Mouse (Mus musculus) midbrain, embryonic 16.5 days (tissue): ENCODE data around the gene Glmn. TPM values are rescaled to one million over a fixed set of nuclear protein-coding genes. Genes with fewer than 3 reads are reported as not detected.

Source experiments
- ATAC-seq: fragments of 200-750 bp; cut with Nextera tagmentation; 2 replicates; pipeline ENCODE4 v1.8.0; 2017; ENCODE audit warnings: moderate TSS enrichment
- H3K27ac ChIP-seq: fragments of 300-500 bp; sonication (generic); 2 replicates; pipeline ENCODE4 v1.5.1; 2014; ENCODE audit warnings: mild to moderate bottlenecking, low read length, mixed read lengths
- H3K27me3 ChIP-seq: fragments of 300-500 bp; sonication (generic); 2 replicates; pipeline ENCODE4 v1.6.1; 2014; ENCODE audit warnings: low read depth, low read length, mixed read lengths; ENCODE audit not compliant: control insufficient read depth, insufficient read depth
- H3K36me3 ChIP-seq: fragments of 300-500 bp; sonication (generic); 2 replicates; pipeline ENCODE4 v1.6.1; 2014; ENCODE audit warnings: mild to moderate bottlenecking, low read length, moderate library complexity, mixed read lengths; ENCODE audit not compliant: control insufficient read depth, insufficient read depth
- H3K4me1 ChIP-seq: fragments of 300-500 bp; sonication (generic); 2 replicates; pipeline ENCODE4 v1.6.1; 2014; ENCODE audit warnings: mild to moderate bottlenecking, low read length, mixed read lengths; ENCODE audit not compliant: control insufficient read depth, insufficient read depth
- H3K4me2 ChIP-seq: fragments of 300-500 bp; sonication (generic); 2 replicates; pipeline ENCODE4 v1.6.1; 2014; ENCODE audit warnings: mild to moderate bottlenecking, low read length, mixed read lengths
- H3K4me3 ChIP-seq: fragments of 300-500 bp; sonication (generic); 2 replicates; pipeline ENCODE4 v1.5.1; 2014; ENCODE audit warnings: low read depth, mild to moderate bottlenecking, low read length, moderate library complexity, mixed read lengths
- H3K9ac ChIP-seq: fragments of 300-500 bp; sonication (generic); 2 replicates; pipeline ENCODE4 v1.6.1; 2014; ENCODE audit warnings: low read depth, low read length, mixed read lengths
- H3K9me3 ChIP-seq: fragments of 300-500 bp; sonication (generic); replicated peaks from 2 replicates; pipeline ENCODE4 v1.6.1; 2014; ENCODE audit warnings: mild to moderate bottlenecking, low read length, mixed read lengths; ENCODE audit not compliant: control insufficient read depth, poor library complexity, severe bottlenecking
- WGBS: fragments of 180-500 bp; shearing (Covaris S2); extraction: QIAGEN DNeasy Blood & Tissue Kit; methylation state at CpG from one replicate; pipeline ENCODE4 v1.1.7; 2014; 5-methylcytosine and 5-hydroxymethylcytosine counted together
- polyA plus RNA-seq: library from polyadenylated mRNA; unstranded; fragments of >200 nt; fragmentation: Nextera tagmentation; extraction: Ambion mirVana; gene quantifications from 2 replicates; pipeline ENCODE4 v1.2.1, GENCODE M21; 2015

The Glmn gene
- polyA plus RNA-seq, 1 experiment from 2014 or later: 40.4 TPM

DNA sequence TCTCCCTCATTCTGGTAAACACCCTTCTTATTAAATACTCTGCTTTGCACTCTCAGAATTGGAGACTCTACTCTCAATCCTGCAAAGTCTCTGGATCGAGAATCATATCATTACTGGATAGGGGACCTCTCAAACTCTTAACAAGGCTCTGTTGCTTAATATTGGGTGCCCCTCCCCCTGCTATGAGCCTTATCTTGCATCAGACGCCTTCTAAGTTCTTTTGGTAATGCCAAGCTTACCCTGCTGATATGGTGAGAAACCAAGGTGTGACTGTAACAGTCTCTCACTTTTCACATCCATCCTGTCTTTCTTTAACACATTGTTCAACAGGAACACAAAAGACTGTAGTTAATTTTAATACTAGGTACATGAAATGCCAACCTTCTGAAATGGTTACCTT lies 64.1 kb downstream of the Glmn start:
- H3K36me3 ChIP-seq: no peaks in the 10 kb centered on the region
- WGBS: 65% methylated on average over 2 of the region's 2 CpGs
- no peak overlapping the region for H3K4me2 ChIP-seq
- no peak overlapping the region for H3K27ac ChIP-seq
- H3K27me3 ChIP-seq: no peaks in the 10 kb centered on the region
- no peak overlapping the region for H3K4me3 ChIP-seq
- no peaks in the 10 kb centered on the region for H3K9me3 ChIP-seq
- no peaks in the 10 kb centered on the region for H3K4me1 ChIP-seq
- no peak overlapping the region for H3K9ac ChIP-seq
- no peak for ATAC-seq

DNA sequence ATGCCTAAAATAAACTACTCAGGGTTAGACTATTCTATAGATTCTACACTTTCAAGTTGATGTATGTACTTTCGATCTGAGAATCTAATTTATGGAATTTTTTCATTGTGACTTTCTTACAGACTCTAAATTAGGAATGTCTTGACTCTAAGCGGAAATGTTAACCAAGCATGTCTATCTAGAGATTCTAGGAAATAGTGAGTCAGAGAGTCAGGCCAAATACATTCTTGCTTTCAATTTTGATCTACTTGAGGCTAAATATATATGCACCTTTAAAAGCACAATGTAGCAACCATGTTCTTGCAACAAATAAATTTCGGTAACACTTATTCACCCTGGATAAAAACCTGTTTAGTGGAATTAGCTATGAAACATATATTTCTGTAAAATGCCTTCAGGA lies 68.8 kb downstream of the Glmn start:
- H3K4me1 ChIP-seq: no peaks in the 10 kb centered on the region
- no peaks in the 10 kb centered on the region for H3K36me3 ChIP-seq
- WGBS: 95% methylated on average over 3 of the region's 3 CpGs
- no peak overlapping the region for H3K4me3 ChIP-seq
- H3K9ac ChIP-seq: no peak overlapping the region
- H3K27ac ChIP-seq: no peak overlapping the region
- no peaks in the 10 kb centered on the region for H3K27me3 ChIP-seq
- H3K9me3 ChIP-seq: no peaks in the 10 kb centered on the region
- ATAC-seq: no peak
- H3K4me2 ChIP-seq: no peak overlapping the region

DNA sequence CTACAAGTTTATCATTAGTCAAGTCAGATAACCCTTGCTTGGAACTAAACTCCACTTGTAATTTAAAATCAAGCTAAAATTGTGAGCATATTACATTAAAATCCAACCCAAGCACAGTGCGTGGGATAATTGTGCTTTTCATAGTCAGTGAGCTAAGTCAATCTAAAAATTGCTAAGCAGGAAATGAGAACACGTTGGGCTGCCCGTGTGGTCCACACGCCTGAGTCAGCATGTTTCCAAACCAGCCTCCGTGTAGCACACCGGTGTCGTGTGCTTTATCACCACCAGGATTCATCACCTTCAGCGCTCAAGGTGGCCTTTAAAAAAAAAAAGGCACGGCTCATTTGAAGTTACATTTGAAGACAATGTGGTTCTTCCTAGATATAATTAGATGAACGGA lies 73.4 kb downstream of the Glmn start:
- H3K27me3 ChIP-seq: no peaks in the 10 kb centered on the region
- H3K9me3 ChIP-seq: no peaks in the 10 kb centered on the region
- WGBS: 85% methylated on average over 10 of the region's 10 CpGs
- H3K27ac ChIP-seq: no peak overlapping the region
- ATAC-seq: no peak
- no peaks in the 10 kb centered on the region for H3K4me1 ChIP-seq
- no peak overlapping the region for H3K4me3 ChIP-seq
- no peak overlapping the region for H3K4me2 ChIP-seq
- H3K9ac ChIP-seq: no peak overlapping the region
- H3K36me3 ChIP-seq: no peaks in the 10 kb centered on the region

DNA sequence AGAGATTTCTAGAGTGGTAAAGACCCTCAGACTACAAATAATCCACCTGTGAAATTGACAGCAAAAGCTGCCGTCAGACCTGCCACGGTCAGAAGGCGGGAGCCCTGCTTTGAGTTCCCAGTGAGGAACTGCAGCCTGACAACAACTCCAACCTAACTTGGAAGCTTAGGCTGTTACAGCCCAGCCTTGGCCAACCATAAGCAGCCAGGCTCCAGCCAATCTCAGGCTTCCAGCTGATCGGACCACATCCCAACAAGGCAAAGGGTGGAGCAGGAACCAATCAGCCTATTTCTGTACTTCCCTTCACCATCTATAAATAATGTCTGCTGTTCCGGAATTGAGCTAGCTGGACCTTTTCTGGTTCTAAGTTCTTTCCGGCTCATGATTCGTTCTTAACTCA lies 75.8 kb downstream of the Glmn start:
- WGBS: 86% methylated on average over 7 of the region's 7 CpGs
- Histone ChIP-seq H3K9me3 (no peaks in the 10 kb centered on the region), H3K27ac (no peak overlapping the region), H3K4me3 (no peak overlapping the region), H3K27me3 (no peaks in the 10 kb centered on the region), H3K9ac (no peak overlapping the region), H3K36me3 (no peaks in the 10 kb centered on the region), H3K4me1 (no peaks in the 10 kb centered on the region), H3K4me2 (no peak overlapping the region)
- no peak for ATAC-seq

DNA sequence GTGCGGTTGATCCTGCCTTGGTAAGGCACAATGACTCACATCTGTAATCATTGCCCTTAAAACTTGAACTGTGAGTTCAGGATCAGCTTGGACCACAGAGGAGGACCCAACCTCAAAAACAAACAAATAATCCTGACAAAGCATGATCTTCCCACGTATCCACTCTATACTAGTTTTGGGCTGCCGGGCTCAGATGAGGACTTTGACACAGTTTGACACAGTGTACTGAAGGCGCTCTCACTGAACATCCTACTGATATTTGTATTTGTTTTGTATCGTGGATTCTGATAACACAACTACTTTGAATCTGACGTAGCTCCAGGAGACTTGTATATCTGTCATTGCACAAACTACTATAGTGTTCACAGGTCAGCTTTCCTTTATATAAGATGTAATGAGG lies 76.3 kb downstream of the Glmn start:
- Histone ChIP-seq H3K36me3 (no peaks in the 10 kb centered on the region), H3K9ac (no peak overlapping the region), H3K4me2 (no peak overlapping the region), H3K27ac (no peak overlapping the region), H3K27me3 (no peaks in the 10 kb centered on the region), H3K4me3 (no peak overlapping the region), H3K4me1 (no peaks in the 10 kb centered on the region), H3K9me3 (no peaks in the 10 kb centered on the region)
- no peak for ATAC-seq
- WGBS: 93% methylated on average over 6 of the region's 6 CpGs

DNA sequence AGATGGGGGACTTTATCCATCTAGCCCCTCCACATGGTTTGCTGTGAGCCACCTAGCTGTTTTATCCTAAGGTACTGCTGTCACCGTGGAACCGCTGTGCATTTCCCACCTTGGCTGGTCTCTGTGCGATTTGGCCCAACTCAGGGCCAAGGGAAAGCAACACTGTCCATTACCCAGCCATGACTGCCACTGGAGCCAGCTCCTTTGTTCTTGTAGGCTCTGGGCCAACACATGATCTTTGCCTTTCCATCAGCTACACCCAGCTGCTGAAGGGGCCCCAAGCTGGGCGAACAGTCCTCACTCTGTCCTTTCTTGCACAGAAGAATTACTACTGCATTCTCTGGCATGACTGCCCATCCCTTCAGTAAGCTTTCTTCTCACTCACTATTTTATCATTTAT lies 79.1 kb downstream of the Glmn start:
- ATAC-seq: no peak
- no peak overlapping the region for H3K9ac ChIP-seq
- 92% methylated on average over 4 of the region's 4 CpGs for whole genome bisulfite sequencing
- no peak overlapping the region for H3K4me3 ChIP-seq
- H3K4me1 ChIP-seq: no peaks in the 10 kb centered on the region
- H3K36me3 ChIP-seq: no peaks in the 10 kb centered on the region
- H3K4me2 ChIP-seq: no peak overlapping the region
- H3K9me3 ChIP-seq: no peaks in the 10 kb centered on the region
- H3K27me3 ChIP-seq: no peaks in the 10 kb centered on the region
- H3K27ac ChIP-seq: no peak overlapping the region

DNA sequence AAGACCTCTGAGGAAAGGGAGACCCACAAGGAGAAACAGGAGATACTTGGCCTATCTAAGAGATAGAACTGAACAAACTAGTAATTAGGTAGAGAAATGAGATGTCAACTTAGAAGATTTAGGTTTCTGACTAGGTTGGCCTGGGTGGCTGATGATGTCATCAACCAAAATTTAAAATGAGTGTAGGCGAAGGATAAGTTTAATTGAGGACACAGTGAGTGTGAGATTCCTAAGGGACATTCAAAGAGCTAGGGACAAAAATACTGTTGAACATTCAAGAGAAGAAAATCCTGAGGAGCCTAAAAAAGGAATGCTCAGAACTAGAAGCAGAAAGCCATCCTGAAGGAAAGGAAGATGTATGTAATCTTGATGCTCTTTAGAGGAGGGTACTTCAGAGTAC lies 81.6 kb downstream of the Glmn start:
- Histone ChIP-seq H3K9me3 (no peaks in the 10 kb centered on the region), H3K27me3 (no peaks in the 10 kb centered on the region), H3K4me1 (no peaks in the 10 kb centered on the region), H3K4me3 (no peak overlapping the region), H3K9ac (no peak overlapping the region), H3K4me2 (no peak overlapping the region), H3K36me3 (no peaks in the 10 kb centered on the region), H3K27ac (no peak overlapping the region)
- ATAC-seq: no peak
- 97% methylated on average over 1 of the region's 1 CpGs for WGBS

DNA sequence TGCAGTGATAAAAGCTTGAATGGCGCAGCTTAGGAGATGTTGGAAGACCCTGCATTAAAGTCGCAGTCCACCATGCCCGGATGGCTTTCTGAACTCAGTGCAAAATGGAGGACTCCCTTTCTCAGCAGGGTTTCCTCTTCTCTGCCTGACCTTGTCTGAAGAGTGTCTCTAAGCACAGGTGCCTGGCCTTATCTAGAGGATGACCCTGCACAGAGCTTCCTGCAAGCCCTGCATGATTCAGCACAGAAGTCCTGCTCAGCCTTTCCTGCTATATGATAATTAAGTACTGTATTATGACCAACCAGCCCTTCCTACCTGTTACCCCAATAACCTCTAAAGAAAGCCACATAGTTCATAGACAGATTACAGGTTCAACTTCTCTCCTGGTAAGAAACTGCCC lies 82.2 kb downstream of the Glmn start:
- Histone ChIP-seq H3K36me3 (no peaks in the 10 kb centered on the region), H3K4me3 (no peak overlapping the region), H3K9me3 (no peaks in the 10 kb centered on the region), H3K4me2 (no peak overlapping the region), H3K9ac (no peak overlapping the region), H3K27ac (no peak overlapping the region), H3K27me3 (no peaks in the 10 kb centered on the region), H3K4me1 (no peaks in the 10 kb centered on the region)
- no peak for ATAC-seq
- WGBS: 88% methylated on average over 3 of the region's 3 CpGs

DNA sequence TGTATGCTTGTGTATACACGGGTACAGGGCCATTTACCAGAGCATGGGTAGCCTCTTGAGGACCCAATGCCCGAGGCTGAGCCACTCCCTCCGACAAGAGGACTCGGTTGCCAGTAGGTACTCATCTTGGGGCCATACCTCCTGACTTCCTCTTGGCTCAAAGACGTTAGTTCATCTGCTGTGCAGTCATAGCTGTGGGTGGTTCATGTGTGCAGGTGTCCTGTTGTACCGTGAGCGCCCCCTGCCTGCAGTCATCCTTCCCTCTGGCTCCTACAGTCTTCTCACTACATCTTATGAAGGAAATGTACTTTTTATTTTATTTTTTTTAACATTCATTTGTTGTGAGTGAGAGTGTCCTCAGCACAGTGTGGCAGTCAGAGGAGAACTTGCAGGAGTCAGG lies 84.1 kb downstream of the Glmn start:
- H3K9me3 ChIP-seq: no peaks in the 10 kb centered on the region
- no peaks in the 10 kb centered on the region for H3K36me3 ChIP-seq
- no peak overlapping the region for H3K4me3 ChIP-seq
- 51% methylated on average over 7 of the region's 7 CpGs for WGBS
- no peaks in the 10 kb centered on the region for H3K4me1 ChIP-seq
- H3K4me2 ChIP-seq: no peak overlapping the region
- no peak overlapping the region for H3K27ac ChIP-seq
- no peak for ATAC-seq
- H3K9ac ChIP-seq: no peak overlapping the region
- H3K27me3 ChIP-seq: no peaks in the 10 kb centered on the region

DNA sequence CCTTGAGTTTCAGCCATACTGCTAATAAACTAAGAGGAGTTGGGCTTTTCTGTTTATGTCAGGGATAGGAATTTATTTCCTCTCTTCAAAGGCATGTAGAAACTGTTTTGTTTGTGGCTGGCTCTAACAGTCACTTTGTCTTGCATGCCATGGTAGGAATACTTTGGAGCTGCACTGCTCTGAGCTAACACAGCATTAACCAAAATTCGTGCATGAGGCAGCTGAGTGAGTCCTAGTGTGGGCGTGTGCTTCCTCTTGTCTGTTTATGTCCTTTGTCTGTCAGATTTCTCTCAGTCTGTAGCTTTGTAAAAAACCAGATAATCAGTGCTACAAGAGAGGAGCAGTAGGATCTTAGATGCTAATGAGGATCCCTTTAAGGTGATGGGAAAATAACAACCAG lies 86.4 kb downstream of the Glmn start:
- H3K9me3 ChIP-seq: no peaks in the 10 kb centered on the region
- WGBS: 57% methylated on average over 2 of the region's 2 CpGs
- no peaks in the 10 kb centered on the region for H3K4me1 ChIP-seq

More for the DNA sequence above, 86.4 kb downstream of the Glmn start:
- Histone ChIP-seq H3K4me3 (no peak overlapping the region), H3K4me2 (no peak overlapping the region), H3K27ac (no peak overlapping the region), H3K9ac (no peak overlapping the region), H3K27me3 (no peaks in the 10 kb centered on the region), H3K36me3 (peaks cover 10% of the 10 kb centered on the region; the same call in 1 of the 2 replicates)
- no peak for ATAC-seq
